Mouse (Mus musculus) megakaryocyte, embryonic 14.5 days (primary cell): ENCODE measurements around the gene Cdpf1. TPM values are rescaled to one million over a fixed set of nuclear protein-coding genes. Genes with fewer than 3 reads are reported as not detected.
"Not testable (repeated sequence)": the region's sequence is repeated elsewhere in the genome, so short reads cannot be mapped to it uniquely, and the experiment has no call there.

Experiments
- H3K27me3 ChIP-seq: replicated peaks from 2 replicates; pipeline ENCODE3; 2012; ENCODE audit warnings: inconsistent platforms
- H3K36me3 ChIP-seq: replicated peaks from 2 replicates; pipeline ENCODE3; 2012; ENCODE audit warnings: low read length, inconsistent platforms, mixed read lengths
- H3K4me1 ChIP-seq: 2 replicates; pipeline ENCODE4 v1.6.1; 2012; ENCODE audit warnings: inconsistent platforms
- H3K4me3 ChIP-seq: replicated peaks from 2 replicates; pipeline ENCODE3; 2012; ENCODE audit warnings: moderate library complexity, mild to moderate bottlenecking, inconsistent platforms
- H3K9me3 ChIP-seq: 2 replicates; pipeline ENCODE4 v1.6.1; 2012; ENCODE audit warnings: inconsistent platforms
- FLI1 ChIP-seq: IDR thresholded peaks from 2 replicates; pipeline ENCODE4 v1.6.1; 2012; ENCODE audit warnings: low read length, inconsistent platforms, mixed read lengths
- GATA1 ChIP-seq: IDR thresholded peaks from 3 replicates; pipeline ENCODE4 v1.6.1; 2012; ENCODE audit warnings: mixed read lengths, low read length, inconsistent platforms, borderline replicate concordance
- polyA plus RNA-seq: library from polyadenylated mRNA; stranded (reverse); fragments of >175 nt; gene quantifications from 2 replicates; pipeline ENCODE4 v1.2.3, GENCODE M21; 2012; ENCODE audit warnings: low replicate concordance; ENCODE audit not compliant: insufficient read depth

The Cdpf1 gene
- polyA plus RNA-seq, 1 experiment: 16.3 TPM

- H3K36me3 ChIP-seq: no peaks in the 10 kb centered on the region
- no peak for TF ChIP-seq FLI1
- TF ChIP-seq GATA1: no peak
- no peak overlapping the region for H3K4me3 ChIP-seq
- H3K4me1 ChIP-seq: peaks cover 6% of the 10 kb centered on the region
- peaks cover 78% of the 10 kb centered on the region for H3K27me3 ChIP-seq
- H3K9me3 ChIP-seq: peaks cover 18% of the 10 kb centered on the region
Observed at GRCm38 (mm10) chr15:85787482-85787881, 24.0 kb downstream of the Cdpf1 start.

- peaks cover 19% of the 10 kb centered on the region for H3K9me3 ChIP-seq
- H3K36me3 ChIP-seq: no peaks in the 10 kb centered on the region
- TF ChIP-seq GATA1: no peak
- TF ChIP-seq FLI1: no peak
- peaks cover 73% of the 10 kb centered on the region for H3K27me3 ChIP-seq
- H3K4me3 ChIP-seq: no peak overlapping the region
- H3K4me1 ChIP-seq: no peaks in the 10 kb centered on the region
Observed at GRCm38 (mm10) chr15:85786711-85787110, 24.8 kb downstream of the Cdpf1 start.

- Histone ChIP-seq H3K27me3 (peaks cover 64% of the 10 kb centered on the region), H3K4me1 (no peaks in the 10 kb centered on the region), H3K36me3 (no peaks in the 10 kb centered on the region), H3K9me3 (peaks cover 19% of the 10 kb centered on the region), H3K4me3 (no peak overlapping the region)
- TF ChIP-seq FLI1 (no peak), GATA1 (no peak)
Observed at GRCm38 (mm10) chr15:85784341-85784740, 27.2 kb downstream of the Cdpf1 start.

- TF ChIP-seq GATA1 (no peak), FLI1 (no peak)
- Histone ChIP-seq H3K4me1 (no peaks in the 10 kb centered on the region), H3K27me3 (peaks cover 57% of the 10 kb centered on the region), H3K36me3 (no peaks in the 10 kb centered on the region), H3K9me3 (peaks cover 19% of the 10 kb centered on the region), H3K4me3 (no peak overlapping the region)
Observed at GRCm38 (mm10) chr15:85783146-85783545, 28.4 kb downstream of the Cdpf1 start.

- not testable (repeated sequence) for H3K4me1 ChIP-seq, H3K36me3 ChIP-seq, H3K4me3 ChIP-seq
- H3K27me3 ChIP-seq: peaks cover 44% of the 10 kb centered on the region
- peaks cover 14% of the 10 kb centered on the region for H3K9me3 ChIP-seq
Observed at GRCm38 (mm10) chr15:85778891-85779290, 32.6 kb downstream of the Cdpf1 start.

GRCm38 (mm10) chr15:85776771-85777170 lies 34.7 kb downstream of the Cdpf1 start:
- Histone ChIP-seq H3K36me3 (no peaks in the 10 kb centered on the region), H3K4me1 (peaks cover 9% of the 10 kb centered on the region), H3K4me3 (no peak overlapping the region), H3K9me3 (no peaks in the 10 kb centered on the region), H3K27me3 (peaks cover 42% of the 10 kb centered on the region)
- TF ChIP-seq FLI1 (no peak), GATA1 (no peak)

GRCm38 (mm10) chr15:85776241-85776640 lies 35.3 kb downstream of the Cdpf1 start:
- Histone ChIP-seq H3K9me3 (no peaks in the 10 kb centered on the region), H3K27me3 (peaks cover 45% of the 10 kb centered on the region), H3K4me1 (peaks cover 9% of the 10 kb centered on the region), H3K4me3 (no peak overlapping the region), H3K36me3 (no peaks in the 10 kb centered on the region)
- TF ChIP-seq FLI1 (no peak), GATA1 (no peak)

GRCm38 (mm10) chr15:85775001-85775400 lies 36.5 kb downstream of the Cdpf1 start:
- H3K36me3 ChIP-seq: no peaks in the 10 kb centered on the region
- no peaks in the 10 kb centered on the region for H3K9me3 ChIP-seq
- no peak for TF ChIP-seq GATA1
- no peak for TF ChIP-seq FLI1
- H3K27me3 ChIP-seq: peaks cover 50% of the 10 kb centered on the region
- no peak overlapping the region for H3K4me3 ChIP-seq
- H3K4me1 ChIP-seq: peaks cover 9% of the 10 kb centered on the region

GRCm38 (mm10) chr15:85774419-85774818 lies 37.1 kb downstream of the Cdpf1 start:
- peaks cover 9% of the 10 kb centered on the region for H3K4me1 ChIP-seq
- H3K9me3 ChIP-seq: no peaks in the 10 kb centered on the region
- TF ChIP-seq FLI1 (no peak), GATA1 (no peak)
- no peak overlapping the region for H3K4me3 ChIP-seq
- H3K27me3 ChIP-seq: peaks cover 51% of the 10 kb centered on the region
- no peaks in the 10 kb centered on the region for H3K36me3 ChIP-seq

GRCm38 (mm10) chr15:85772146-85772740 lies 39.3 kb downstream of the Cdpf1 start:
- TF ChIP-seq GATA1 (no peak), FLI1 (no peak)
- peaks cover 60% of the 10 kb centered on the region for H3K27me3 ChIP-seq
- no peaks in the 10 kb centered on the region for H3K9me3 ChIP-seq
- H3K36me3 ChIP-seq: no peaks in the 10 kb centered on the region
- H3K4me1 ChIP-seq: peaks cover 9% of the 10 kb centered on the region
- H3K4me3 ChIP-seq: no peak overlapping the region

- peaks cover 57% of the 10 kb centered on the region for H3K27me3 ChIP-seq
Observed at GRCm38 (mm10) chr15:85771306-85772121, 40.0 kb downstream of the Cdpf1 start.

More at GRCm38 (mm10) chr15:85771306-85772121, 40.0 kb downstream of the Cdpf1 start:
- Histone ChIP-seq H3K9me3 (no peaks in the 10 kb centered on the region), H3K4me3 (no peak overlapping the region), H3K36me3 (no peaks in the 10 kb centered on the region), H3K4me1 (peaks cover 5% of the 10 kb centered on the region)
- no peak for TF ChIP-seq GATA1
- TF ChIP-seq FLI1: no peak
